Comparison of ENCODE assay signal across 19 mouse cellular contexts in genomic region chr6:147729721-147730120, GRCm38 (mm10).
"Had no signal": no experiment of that assay in that cellular context is flagged by ENCODE, and none has a peak within 500 bp of the region (broad histone marks: within the 10 kb centered on the region; RNA-seq: fewer than 3 reads in every experiment).

No protein-coding gene starts in this region.

- H3K27me3 ChIP-seq: liver, embryonic 15.5 days; lung, embryonic 15.5 days; midbrain, embryonic 13.5 days; midbrain, embryonic 15.5 days; neural tube, embryonic 13.5 days; neural tube, embryonic 15.5 days had no signal

- ATAC-seq: liver, postnatal 0 days; lung, postnatal 0 days; midbrain, embryonic 13.5 days; midbrain, embryonic 15.5 days had no signal

- H3K4me3 ChIP-seq: liver, embryonic 15.5 days; lung, embryonic 15.5 days; megakaryocyte, embryonic 14.5 days; midbrain, embryonic 10.5 days; midbrain, embryonic 13.5 days; midbrain, embryonic 15.5 days; myocyte; neural tube, embryonic 13.5 days; neural tube, embryonic 15.5 days had no signal

- DNase-seq: liver, postnatal 0 days; lung, adult 2 months; lung, postnatal 14 days; lung, postnatal 36 days; right cerebral cortex, postnatal 14 days; thymus, adult 18-20 months; thymus, postnatal 14 days; thymus, postnatal 36 days had no signal

- H3K27ac ChIP-seq: liver, embryonic 15.5 days; lung, embryonic 15.5 days; macrophage; midbrain, embryonic 10.5 days; midbrain, embryonic 13.5 days; midbrain, embryonic 15.5 days; neural tube, embryonic 13.5 days; neural tube, embryonic 15.5 days had no signal

- H3K9ac ChIP-seq: liver, embryonic 15.5 days; liver, postnatal 0 days; lung, embryonic 15.5 days; midbrain, embryonic 13.5 days; midbrain, embryonic 15.5 days; neural tube, embryonic 13.5 days; neural tube, embryonic 15.5 days had no signal

- H3K36me3 ChIP-seq: liver, embryonic 15.5 days; lung, embryonic 15.5 days; midbrain, embryonic 10.5 days; midbrain, embryonic 13.5 days; midbrain, embryonic 15.5 days; neural tube, embryonic 13.5 days; neural tube, embryonic 15.5 days had no signal

- H3K9me3 ChIP-seq: liver, embryonic 15.5 days; lung, embryonic 15.5 days; midbrain, embryonic 10.5 days; midbrain, embryonic 13.5 days; midbrain, embryonic 15.5 days; neural tube, embryonic 13.5 days; neural tube, embryonic 15.5 days had no signal

- H3K4me1 ChIP-seq: liver, embryonic 15.5 days; lung, embryonic 15.5 days; midbrain, embryonic 10.5 days; midbrain, embryonic 13.5 days; midbrain, embryonic 15.5 days; neural tube, embryonic 13.5 days; neural tube, embryonic 15.5 days had no signal

- H3K4me2 ChIP-seq: liver, embryonic 15.5 days; lung, embryonic 15.5 days; midbrain, embryonic 13.5 days; midbrain, embryonic 15.5 days; neural tube, embryonic 13.5 days; neural tube, embryonic 15.5 days had no signal
